Mouse (Mus musculus): ENCODE measurements around the gene Bud13.

The Bud13 gene

DNA sequence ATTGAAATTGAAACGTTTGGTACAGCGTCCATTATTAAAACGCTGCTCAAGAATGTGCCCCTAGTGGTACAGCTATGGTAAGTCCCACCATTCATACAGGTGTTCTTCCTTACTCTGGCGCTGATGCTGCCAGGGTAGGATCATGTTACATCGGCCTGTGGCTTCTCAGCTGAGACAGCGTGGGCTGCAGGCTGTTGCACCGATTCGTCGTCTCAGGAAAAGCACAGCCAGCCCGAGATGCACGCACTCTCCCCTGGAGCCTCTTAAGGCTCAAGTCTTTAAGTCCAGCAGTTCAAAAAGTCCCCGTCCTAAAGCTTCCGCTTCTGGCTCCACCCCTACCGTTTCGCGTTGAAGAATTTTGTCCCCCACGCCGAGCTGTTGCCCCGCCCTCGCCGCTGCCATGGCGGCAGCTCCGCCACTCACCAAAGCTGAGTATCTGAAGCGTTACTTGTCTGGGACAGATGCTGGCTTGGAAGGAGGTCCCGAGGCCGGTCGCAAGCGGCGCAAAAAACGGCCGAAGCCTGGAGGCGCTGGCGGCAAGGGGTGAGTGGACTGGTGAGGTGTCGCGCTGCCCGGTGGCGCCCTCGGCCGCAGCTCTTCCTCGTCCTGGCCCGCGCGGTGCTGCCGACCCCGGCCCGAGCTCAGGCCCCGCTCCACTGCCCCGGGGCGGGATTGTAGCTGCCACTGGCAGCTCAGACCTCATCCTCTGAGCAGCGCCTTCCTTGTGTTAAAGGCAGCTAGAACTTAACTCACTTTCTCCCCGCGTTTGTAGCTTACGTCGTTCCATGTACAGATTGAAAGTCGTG is at the start of gene Bud13:
Gene Bud13, plus strand, starts transcription at position 378 of the 806 bp plus-strand sequence.
- peak; percentile 92 for DNase-seq

DNA sequence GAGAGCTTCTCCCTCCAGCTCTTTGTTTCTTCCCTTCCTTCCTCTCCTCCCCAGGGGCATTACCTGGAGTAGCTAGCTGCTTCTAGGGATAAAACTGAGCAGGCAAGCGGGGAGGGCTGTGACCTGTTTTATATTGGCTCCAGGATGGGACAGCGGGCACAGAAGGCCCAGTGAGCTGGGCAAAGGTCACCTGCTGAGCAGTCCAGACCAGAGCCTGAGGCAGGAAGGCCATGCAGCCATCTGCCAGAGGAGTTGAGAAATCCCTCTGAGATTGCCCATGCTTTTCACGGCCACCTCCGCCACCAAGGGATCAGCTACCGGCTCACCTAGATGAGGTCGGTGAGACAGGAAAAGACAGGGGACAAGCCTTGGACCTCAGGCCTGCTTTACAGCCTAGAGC is 47.6 kb upstream of the Bud13 start:
- DNase-seq, result peak; percentile 78

DNA sequence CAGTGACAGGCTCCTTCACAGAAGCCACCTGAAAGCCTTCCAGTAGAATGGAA is 47.4 kb upstream of the Bud13 start, which contains the start of gene Apoc3:
Gene Apoc3, minus strand, starts transcription at position 41 of the 53 bp plus-strand sequence.
- DNase-seq, result no peak

DNA sequence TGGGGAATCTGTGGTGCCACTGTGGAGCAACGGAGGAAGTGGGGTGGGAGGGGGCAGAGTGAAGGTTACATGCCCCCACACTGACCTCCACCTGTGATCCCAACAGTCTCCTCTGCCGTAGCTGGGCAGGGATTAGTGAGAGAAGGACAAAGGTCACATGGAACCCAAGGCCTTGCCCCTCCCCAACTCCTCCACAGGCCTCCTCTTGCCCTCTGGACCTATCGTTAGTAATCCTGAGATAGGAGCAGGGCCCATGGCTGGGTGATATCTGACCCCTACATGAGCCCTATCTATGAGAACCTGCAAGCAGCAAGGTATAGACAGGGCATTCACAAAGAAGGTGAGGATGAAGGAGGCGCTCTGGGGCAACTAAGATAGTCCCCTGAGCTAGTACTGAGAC is 47.2 kb upstream of the Bud13 start:
- peak; percentile 67 for DNase-seq

DNA sequence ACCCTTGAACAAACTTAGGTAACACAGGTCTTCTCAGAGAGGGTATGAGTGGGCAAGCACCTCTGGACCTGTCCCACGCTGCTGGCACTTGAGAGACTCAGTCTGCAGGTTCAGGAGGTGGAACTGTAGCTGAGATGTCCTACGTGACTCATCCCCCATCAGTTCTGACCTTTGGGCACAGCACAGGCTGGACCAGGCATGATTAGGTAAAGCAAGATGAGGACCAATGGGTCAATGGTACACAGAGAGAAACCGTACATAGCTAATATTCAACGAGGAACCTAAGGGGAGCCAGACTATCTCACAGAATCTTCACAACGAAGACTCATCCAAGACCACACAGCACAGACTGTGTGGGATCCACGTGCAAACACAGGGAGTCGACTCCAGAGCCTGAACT is 44.0 kb upstream of the Bud13 start:
- DNase-seq, result no peak

DNA sequence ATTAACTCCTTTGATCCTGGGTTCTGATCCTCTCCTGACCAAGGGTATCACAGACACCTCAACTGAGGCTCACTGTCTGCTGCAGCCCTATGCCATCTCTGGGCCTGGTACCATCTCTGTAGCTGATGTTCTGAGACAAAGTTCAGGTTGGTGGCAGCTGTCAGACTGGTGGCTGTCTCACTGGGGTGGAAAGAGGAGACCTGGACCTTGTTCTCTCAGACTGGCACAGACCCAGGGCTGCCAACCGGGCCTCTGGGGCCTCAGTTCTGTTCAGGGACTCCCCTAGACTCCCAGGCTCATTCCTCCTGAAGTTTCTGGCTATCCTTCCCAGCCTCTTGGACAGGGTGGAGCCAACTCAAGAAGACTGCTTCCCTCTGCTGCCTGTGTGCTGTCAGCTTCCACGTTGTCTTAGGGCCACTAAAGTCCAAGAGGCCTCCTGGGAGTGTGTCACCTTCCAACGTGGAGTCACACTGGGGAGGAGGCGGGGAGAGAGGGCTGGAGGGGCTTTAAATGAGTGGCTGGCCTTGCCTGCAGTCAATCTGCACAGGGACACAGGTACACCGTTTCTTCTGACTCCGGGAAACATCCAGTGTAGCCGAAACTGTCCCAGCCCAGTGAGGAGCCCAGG is 42.2 kb upstream of the Bud13 start, which contains the start of gene Apoa4:
Gene Apoa4, plus strand, starts transcription at position 171 of the 628 bp plus-strand sequence.
- peak; percentile 54 for DNase-seq

DNA sequence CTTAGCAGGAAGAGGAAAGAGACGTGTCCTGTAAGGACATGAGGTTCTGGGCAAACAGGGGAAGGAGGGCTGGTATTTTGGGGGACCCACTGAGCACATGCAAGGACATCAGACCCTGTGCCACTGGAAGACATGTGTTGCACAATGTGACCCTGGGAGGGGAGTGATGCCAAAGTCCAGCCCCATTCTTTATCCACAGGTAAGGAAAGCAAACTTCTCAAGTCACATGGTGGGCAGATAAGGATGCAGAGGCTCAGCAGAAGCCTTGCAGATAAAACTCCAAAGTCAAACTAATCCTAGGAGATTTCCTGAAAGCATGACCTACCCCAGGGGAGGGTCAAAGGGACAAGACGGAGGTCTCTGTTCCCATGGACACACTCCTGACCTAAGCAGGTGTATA is 41.0 kb upstream of the Bud13 start:
- no peak for DNase-seq

DNA sequence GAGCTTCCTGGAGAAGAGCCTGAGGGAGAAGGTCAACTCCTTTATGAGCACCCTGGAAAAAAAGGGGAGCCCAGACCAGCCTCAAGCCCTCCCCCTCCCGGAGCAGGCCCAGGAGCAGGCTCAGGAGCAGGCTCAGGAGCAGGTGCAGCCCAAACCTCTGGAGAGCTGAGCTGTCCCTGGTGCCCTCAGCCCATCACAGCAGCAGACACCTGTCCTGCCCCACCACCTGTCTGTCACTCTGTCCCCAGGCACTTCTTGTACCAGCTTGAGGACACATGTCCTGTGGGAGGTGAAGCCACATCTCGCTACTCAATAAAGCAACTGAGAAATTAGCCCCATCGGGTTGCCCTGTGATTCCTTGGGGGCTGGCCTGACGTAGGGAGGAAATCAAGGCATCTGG is 39.7 kb upstream of the Bud13 start:
- DNase-seq, result no peak

DNA sequence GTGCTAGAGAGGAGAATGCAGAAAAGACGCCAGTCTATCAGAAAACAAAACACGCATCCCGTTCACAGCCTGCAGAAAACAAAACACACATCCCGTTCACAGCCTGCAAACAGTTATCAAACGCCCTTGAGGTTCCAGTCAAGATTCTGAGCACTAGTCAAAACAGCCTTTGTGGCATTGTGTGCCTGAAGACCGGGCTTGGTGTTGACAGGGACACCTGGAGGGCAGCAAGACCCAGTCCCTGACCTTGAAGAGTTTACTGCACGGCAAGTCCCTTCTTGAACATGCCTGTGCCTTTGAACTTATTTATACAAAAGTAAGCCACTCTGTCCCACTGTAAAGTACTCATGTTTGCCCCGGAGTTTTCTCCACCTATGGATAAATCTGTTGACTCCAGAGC is 39.2 kb upstream of the Bud13 start:
- DNase-seq, result no peak

DNA sequence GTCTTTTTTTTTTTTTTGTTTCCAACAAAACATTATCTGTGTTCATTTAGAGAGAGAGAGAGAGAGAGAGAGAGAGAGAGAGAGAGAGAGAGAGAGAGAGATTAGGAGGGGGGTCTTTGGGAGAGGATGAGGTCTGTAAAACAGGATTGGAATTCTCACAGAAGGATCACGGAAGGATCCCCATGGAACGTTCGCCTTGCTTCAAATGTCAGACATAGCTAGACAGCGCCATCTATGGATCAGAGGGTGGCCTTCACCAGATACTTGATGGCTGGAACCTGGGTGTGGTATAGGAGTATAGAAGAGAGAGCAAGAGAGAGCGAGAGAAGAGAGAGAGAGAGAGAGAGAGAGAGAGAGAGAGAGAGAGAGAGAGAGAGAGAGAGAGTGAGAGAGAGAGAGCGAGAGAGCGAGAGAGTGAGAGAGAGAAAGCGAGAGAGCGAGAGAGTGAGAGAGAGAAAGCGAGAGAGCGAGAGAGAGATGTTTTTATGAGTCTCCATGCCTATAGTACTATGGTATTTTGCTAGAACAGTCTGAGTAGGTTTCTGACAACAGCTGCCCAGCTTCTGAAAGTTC is 36.0 kb upstream of the Bud13 start:
- peak; percentile 71 for DNase-seq

DNA sequence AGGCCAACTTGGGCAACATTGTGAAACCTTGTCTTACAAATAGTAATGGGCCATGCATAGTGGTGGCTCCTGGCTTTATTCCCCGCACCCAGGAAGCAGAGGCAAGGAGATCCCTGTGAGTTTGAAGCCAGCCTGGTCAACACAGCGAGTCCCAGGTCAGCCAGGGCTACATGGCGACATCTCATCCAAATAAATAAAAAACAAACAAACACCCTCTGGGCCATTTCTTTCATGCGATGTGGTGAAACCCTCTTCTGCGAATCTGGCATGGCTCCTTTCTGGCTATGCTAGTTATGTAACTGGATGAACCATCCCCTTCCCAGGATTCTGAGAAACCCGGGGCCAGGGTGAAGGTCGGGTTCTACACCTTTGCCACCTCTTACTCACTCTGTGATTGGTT is 26.6 kb upstream of the Bud13 start:
- DNase-seq, result no peak

DNA sequence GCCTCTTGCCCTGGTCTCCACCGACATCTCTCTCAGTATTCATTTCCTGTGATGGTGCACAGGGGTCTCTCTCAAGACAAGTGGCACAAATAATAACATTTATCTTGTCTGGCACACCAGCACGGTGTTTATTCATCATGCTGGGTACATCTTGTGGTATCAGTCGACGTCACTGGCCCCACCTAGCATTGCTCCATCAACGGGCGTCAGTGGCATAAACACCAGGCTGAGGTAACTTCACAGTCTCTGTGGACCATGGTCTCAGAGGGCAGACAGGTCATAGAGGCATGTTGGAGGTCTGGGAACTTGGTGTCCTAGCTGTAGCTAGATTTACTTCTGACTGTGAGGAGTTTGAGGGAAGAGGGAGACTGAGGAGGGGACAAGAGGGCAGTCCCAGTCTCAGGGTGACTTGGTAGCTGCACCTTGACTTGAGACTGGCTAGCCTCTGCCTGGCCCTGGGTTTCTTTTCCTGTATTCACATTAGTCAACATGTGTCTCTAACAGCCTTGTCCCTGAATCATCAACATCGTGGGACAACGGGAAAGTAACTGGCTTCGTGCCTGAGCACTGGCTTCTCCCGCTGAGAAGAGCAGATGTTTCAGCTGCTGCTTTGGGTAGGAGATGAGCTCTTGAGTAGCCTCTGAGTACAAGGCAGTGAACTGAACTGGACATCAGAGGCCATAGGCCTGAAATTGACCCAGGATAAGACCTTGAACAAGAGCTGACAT is 26.0 kb upstream of the Bud13 start:
- no peak for DNase-seq

DNA sequence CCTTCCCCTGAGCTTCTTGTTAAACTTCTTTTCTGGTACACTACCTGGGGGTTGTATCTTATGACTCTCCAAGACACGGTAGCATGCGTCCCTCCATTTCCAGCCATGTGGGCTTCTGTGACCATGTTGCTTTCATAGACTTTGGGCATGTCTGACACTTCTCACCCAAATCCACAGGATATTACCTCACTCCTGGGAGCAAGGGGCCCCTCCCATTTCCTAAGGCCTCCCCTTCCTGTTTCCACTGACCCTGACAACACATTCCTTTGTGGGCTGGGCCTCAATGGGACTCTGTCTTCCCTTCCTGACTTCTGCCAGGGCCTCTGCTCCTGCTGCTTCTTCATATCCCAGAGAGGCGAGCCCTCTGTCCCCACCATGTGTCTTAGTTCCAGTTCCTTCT is 25.3 kb upstream of the Bud13 start:
- DNase-seq, result no peak

DNA sequence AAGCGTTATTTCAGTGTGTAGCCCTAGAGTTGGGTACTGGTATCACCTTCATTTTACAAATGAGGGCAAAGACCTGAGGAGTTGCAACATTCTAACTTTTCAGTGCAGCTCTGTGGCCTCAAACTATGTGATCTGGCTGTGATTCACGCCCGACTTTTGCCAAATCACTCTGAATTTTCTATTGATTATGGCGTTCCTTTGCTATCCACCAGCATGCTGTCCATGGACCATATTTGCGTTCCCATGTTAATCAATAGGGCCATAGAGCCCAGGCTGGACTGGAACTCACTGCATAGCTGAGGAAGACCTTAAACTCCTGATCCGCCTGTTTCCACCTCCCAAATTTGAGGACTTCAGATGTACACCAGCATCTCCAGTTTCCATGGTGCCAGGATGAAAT is 23.7 kb upstream of the Bud13 start:
- no peak for DNase-seq

DNA sequence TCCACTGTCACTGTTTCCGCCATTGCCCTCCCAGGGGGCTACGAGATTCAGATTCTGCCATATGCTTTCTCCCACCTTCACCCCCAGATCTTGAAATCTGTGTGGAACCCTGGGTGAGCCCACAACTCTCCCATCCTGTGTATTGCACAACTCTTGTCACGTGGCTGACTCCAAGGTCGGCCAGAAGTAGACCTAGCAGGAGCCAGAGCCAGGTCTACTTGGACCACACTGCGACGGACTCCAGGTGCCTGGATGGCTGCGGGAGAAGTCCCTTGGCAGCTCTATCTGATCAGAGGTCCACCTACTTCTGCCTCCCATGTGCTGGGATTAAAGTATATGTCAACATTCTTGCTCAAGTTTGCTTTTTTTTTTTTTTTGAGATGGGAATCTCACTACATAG is 21.7 kb upstream of the Bud13 start:
- DNase-seq, result no peak

DNA sequence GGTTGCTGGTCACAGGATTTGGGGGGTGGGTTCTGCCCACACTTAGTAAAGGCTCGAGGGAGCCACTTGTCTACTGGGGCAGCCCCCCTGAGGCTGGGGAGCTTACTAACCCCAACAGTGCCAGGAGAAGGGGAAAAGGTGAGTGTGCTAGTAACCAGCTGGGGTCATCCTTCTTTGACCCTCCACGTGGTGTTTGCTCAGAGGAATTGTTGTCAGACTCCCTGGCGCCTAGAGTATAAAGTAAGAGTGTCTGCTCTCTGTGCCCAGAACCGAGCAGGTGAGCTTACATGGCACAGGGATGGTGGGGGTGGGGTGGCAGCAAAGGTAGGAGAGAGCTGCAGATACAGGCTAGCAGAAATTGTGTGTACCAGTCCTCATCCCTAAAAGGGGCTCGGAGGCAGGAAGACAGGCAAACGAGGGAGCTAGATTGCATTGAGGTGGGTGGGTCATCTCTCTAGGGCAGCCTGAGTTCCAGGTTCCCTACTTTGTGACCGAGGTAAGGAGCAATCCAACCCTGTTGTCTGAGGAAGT is 14.4 kb upstream of the Bud13 start, which contains the start of gene Apoa5:
Gene Apoa5, plus strand, starts transcription at position 291 of the 531 bp plus-strand sequence.
- DNase-seq, result no peak

DNA sequence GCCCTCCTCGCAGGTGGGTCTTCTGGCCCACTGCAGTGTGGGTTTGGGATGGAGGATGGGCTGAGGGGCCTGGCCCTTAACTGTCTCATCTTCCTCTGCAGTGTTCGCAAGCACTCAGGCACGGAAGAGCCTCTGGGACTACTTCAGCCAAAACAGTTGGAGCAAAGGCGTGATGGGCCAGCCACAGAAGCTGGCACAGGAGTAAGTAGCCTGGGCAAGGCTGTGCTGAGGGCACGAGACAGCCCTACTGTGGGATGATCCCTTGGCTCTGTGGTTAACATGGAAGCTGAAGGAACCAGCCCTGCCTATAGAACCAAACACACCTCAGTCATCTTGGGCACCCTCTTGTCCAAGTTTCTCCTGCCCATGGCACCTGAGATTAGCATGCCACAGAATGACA is 13.7 kb upstream of the Bud13 start:
- no peak for DNase-seq

DNA sequence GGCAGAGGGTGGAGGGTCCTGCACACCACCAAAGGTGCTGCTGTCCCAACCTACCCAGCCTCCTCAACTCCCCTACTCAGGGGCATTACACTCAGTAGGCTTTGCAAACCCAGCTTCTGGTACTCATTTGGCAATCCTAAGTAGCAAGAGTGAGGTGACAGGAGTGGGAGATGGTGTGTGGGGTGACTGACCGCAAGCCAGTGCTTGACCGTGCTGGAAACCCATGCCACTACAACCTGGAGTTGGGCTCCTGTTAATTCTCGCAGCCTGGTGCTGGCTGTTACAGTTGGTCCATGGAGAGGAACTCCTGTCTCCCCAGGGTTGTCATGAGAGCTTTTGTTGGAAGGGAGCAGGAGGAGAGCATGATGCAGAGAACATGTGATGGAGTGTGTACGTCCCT is 12.0 kb upstream of the Bud13 start:
- no peak for DNase-seq

DNA sequence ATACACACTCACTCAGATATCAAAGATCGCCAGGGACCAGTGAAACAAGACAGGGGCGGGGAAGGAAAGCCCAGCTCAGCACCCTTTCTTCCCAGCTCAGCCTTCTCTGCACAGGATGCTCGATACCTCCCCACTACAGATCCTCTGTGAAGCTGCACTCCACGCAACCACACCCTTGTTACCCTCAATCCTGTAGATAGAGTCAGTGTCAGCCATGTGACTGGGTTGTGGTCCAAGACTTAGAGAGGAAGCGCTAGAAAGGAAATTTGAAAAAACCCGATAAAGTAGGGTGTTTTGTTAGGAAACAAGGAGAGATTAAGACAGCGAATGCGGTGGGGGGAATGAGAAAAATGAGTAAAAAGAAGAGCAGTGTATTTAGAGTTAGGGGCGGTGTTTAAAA is 10.7 kb upstream of the Bud13 start:
- DNase-seq, result no peak

DNA sequence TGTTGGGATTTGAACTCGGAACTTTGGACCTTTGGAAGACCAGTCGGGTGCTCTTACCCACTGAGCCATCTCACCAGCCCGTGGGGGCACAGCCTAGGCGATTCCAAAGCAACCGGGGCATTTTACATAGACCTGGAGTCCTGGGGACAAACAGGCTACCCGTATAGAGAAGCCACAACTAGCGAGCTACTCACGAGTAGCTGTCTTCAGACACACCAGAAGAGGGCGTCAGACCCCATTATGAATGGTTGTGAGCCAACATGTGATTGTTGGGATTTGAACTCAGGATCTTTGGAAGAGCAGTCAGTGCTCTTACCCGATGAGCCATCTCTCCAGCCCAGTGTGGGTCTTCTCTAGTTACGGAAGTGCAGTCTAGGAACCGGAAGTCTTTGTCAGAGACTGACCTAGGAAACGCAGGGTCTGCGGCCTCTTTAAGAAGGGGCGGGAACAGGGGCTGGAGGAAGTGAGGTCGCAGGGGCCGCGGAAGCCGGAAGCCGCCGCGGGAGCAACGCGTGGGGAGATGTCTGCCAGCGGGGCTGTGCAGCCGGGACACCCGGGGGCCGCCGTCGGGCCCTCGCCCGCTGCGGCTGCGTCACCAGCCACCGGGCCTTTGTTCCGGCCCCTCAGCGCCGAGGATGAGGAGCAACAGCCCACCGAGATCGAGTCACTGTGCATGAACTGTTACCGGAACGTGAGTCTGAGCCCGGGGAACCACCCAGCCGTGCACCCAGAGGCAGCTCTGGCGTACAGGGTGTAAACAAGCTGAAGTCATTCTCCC is 9.9 kb upstream of the Bud13 start, which contains the start of gene Zpr1:
Gene Zpr1, plus strand, starts transcription at position 388 of the 778 bp plus-strand sequence.
- DNase-seq, result peak; percentile 93

DNA sequence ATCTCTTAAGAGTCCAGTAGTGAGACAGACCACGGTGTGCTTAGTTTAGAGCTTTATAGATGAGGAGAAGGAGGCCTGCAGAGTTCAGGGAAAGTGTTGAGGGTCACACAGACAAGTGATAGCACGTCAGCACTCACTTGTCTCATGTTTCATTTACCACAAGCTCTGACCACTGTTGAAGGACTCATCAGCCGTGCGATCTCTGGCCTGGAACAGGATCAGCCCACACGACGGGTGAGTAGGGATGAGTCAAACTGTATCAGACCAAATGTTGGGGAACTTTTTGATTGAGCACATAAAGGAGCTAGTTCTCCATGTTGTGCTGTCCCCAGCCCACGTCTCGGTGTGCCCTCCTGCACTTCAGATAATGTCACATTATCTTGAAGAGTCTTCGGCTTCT is 8.3 kb upstream of the Bud13 start:
- no peak for DNase-seq

DNA sequence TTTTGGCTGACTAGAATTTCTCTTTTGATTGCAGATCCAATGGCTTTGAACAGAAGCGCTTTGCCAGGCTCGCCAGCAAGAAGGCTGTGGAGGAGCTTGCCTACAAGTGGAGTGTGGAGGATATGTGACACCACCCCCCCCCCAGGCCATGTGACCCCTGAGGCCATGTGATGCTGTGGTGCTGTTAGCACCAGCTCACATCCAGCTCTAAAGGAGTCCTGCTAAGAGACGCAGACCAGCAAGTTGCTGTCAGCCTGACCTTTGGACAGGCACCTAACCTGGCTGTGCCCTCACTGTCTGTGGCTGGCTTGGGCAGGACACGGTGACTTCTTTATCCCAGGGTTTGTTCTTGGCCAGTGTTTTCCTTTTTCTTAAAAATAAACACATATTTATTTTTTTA is 15.6 kb downstream of the Bud13 start:
- peak; percentile 19 for DNase-seq

DNA sequence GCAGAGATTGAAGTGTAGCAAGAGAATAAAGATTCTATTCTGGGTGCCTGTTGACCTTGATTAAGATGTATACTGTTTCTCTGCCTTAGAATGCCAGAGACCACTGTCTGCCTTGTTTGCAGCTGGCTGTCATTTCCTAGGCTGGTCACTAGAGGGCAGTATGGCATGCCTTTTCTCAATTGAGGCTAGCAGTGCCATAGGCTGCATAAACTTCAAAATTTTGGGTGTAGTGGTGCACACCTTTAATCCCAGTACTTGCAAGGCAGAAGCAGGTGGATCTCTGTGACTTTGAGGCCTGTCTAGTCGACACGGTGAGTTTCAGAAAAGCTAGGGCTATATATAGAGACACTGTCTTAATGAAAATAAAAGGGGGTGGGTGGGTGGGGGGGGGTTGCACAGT is 19.3 kb downstream of the Bud13 start:
- peak; percentile 48 for DNase-seq
